Mouse (Mus musculus) spleen, postnatal 14 days (tissue): Measurements from ENCODE around the gene Gm1043.
A peak's percentile ranks its signal among the peaks of the same experiment; 100 is the strongest.

Experiments
- DNase-seq, 2 experiments: peaks; one replicate each; pipeline ENCODE4 v3.0.0; 2021 to 2022; ENCODE audit warnings: low spot score in 2 of 2

The Gm1043 gene

DNA sequence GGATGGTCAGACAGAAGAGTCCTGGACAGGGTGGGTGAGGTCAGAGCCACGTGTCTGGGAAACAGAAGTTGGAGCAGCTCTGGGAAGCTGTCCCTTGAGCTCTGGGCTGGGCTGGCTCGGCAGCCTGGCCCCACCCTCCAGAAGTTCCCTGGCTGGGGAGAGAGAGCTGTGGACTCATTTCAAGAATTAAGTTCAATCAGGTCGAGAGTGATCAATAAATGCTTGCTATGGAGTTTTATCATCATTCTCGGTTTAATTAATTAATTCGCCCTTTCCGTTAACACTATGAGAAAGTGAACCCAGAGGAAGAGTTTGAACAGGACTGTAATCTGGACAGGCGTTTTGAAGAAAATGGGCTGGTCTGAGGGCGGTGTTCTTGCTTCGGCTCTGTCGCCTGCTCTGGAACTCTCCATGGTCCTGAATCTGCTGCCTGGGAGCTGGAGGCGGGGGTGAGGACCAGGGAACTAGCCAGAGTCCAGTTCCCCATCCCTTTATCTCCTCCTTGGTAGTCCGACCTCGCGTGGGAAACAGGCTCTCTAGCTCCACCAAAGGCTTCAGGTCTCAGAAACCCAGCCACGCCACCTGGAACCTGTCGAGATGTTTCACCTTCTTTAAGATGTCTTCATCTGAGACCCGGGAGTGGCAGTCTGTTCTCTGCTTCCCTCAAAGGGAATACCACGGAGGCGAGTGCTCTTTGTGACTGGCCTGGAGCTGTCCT lies 158.2 kb downstream of the Gm1043 start:
- peak in 1 of 2 experiments; percentile 23 for DNase-seq

DNA sequence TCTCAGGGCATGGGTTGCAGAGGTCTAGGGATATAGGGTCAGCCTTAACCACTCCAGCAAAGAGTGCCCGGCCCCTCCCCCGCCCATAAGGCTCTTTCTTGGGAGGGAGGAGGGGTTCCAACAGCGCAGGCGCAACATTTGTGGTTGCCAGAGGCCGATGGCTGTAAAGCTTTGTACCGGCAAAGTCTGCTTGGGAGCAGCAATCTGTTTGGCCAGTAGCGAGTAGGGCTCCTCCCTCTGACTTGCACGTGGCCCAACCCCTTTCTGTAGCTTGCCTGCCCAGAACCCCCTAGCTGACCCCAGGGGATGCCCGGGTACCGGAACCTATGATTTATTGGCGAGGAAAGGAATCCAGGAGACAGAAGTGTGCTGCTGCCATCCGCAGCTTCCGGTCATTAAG lies 159.0 kb downstream of the Gm1043 start:
- DNase-seq: no peak

DNA sequence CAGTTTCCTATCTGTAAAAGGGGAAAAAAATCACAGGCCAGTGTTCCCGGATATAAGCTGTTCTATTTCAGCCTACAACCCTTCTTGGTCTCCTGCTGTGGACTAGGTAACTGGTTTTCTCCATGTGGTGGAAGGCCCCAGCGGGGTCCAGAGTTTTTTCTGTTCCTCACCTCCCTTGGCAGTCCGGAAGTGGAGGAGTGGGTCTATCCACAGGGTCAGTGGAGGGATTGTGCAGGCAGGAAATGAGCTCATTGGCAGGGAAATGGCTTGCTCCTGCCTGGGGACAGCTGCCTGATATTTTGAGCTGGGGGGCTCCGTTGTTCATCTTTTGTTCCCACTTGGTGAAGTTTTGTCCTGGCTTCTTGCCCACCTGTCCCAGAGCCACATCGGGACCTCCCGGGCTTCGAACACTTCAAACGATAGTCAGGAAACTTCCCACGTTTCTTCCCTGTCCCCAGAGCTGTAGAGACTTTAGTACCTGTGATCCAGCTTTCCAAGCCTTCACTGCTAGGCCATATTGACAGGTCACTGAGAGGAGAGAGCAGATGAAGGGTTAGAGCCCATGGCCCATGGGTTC lies 159.6 kb downstream of the Gm1043 start:
- DNase-seq: no peak

DNA sequence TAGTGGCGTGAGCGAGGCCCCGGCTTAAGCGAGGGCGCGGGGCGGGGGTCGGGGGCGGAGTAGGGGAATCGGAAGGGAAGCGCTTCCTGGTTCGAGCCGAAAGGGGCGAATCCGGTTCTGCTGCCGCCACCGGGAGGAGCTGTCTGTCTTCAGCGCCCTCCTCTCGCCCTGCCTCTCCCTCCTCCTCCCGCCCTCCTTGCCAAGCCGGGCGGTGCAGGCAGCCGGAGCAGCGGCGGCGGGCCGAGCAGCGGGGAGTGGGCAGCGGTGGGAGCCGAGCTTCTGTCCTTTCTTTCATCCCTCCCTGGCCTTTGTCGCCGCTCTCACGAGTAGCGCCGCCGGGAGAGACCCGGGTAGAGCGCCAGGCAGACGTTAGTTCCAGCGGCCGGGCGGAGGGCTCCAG lies 160.5 kb downstream of the Gm1043 start:
- no peak for DNase-seq

DNA sequence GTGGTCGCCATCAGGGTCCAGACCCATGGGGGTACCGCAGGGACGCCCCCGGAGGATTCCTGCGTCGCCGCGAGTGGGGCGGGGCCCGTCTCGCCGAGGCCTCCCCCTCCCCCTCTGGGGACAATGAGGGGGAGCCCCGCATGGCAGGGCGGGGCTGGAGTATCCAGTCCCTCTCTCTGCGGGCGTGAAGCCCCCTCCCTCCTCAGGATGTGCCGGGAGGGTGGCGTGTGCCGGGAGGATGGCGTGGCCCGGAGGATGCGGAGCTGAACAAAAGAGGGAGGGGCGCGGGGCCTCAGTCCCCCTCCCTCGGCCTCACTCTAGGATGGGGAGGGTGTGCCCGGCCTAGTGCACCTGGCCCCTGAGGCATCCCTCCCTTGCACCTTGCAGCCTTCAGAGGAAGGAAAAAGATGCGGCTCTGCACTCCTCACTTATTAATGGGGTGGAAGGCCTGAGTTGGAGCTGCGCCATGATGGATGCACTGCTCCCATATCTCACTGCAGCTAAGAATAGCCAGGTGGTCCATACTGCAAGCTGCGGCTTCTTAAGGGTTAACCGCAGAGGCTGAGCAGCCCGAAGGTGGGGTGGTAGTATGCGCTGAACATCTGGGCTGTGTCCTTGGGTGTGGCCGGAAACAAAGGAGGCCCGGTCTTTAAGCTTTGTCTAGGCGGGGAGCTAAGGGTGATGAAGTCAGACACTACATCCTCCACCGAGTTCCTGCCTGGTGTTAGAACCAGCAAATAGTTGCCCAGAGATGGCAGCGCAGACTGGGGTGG lies 161.2 kb downstream of the Gm1043 start:
- no peak for DNase-seq

DNA sequence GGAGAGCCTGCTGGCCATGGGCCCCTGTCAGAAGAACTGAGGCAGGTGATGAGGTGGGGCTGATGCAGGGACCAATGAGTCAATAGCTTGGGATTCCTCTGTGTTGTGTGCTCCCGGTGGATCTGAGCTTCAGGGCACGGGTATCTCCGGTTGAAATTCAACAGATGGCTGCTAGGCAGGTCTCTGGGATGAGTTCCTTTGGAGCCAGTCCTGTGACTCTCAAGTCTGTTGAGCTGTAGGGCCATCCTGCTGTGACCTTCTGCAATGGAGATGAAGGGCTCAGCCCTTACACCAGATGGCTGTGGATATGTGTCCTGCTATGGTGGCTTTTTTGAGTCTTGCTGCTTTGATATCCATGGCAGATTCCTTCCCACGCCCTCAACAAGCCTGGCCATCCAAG lies 162.3 kb downstream of the Gm1043 start:
- DNase-seq: no peak

DNA sequence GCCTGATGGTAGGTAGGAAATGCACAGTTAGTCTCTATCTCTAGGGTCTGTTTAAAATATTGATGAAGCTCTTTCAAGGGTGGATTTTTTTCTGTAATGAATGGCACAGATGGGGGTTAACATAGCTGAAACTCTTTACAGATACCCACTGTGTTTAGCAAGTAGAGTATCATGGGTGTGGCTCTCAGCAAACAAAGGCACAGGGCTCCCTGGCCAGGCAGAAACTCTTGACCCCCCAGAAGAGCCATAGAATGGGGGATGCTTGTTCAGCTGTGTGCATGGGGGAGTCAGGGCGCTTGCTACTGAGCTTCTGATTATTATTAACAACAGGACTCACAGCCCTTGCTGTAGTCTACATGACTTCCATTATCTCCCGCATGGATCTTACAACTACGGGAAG lies 163.7 kb downstream of the Gm1043 start:
- DNase-seq: no peak

DNA sequence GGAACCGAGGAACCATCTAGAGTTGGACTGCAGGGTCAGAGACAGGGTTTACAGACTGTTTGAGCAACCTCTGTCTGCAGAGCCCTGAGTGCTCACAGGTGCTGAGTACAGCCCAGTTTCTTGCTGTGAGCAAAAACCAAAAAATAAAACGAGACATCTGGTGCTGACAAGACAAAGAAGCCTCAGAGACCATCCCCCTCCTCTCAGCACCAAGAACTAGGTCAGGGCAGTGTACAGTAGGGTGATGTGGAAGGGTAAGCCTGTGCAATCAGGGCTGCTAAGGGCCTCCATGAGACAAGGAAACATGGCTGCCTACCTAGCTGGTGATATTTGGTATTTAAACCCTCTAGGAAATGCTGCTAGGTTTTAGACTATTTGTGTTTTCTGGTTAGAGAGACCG lies 166.4 kb downstream of the Gm1043 start:
- DNase-seq: no peak

DNA sequence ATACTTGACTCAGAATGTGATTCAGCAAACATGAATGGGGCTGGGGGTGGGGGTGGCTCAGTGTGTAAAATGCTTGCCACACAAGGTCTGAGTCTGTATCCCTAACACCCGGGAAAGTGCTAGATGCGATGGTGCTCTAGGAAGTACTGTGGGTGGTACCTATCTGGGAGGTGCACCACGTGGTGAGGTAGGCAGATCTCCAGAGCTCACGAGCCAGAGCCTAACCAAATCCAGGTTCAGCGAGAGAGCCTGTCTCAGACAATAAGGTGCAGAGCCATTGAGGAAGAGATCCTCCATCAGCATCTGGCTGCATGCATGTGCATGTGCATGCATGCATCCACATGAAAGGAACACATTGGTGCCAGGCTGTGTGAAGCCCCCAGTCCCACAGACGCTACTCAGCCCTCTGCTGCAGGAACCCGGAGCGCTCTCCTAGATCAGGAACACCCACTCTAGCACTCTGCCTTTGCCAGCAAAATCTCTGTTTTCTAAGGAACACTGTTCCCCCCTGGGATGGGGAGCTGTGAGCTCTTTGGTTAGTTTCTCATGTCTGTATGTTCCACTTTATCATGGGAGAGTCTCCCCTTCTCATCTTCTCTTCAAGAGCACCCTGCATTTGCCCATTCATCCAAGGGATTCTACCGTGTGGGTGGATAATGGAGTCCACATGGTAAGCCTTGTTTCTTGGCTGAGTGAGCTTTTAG lies 167.1 kb downstream of the Gm1043 start:
- no peak for DNase-seq

DNA sequence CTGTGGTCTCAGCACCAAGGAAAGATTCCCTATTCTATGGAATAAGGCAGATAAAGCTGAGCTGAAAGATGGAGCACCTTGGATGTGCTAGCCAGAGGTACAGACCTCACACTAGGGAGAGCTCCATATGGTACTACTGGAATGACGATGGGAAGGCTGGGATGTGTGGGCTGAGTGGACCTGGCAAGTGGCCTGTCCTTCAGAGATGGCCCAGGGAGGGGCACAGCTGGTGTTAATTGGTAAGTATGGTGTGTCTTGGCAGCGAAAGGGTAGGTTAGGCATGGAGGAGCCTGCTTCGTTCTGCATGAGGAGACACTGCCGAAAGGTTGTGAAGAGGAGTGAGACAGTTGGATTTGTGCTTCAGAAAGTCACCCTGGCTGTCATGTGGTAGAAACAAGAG lies 169.4 kb downstream of the Gm1043 start:
- DNase-seq: no peak

DNA sequence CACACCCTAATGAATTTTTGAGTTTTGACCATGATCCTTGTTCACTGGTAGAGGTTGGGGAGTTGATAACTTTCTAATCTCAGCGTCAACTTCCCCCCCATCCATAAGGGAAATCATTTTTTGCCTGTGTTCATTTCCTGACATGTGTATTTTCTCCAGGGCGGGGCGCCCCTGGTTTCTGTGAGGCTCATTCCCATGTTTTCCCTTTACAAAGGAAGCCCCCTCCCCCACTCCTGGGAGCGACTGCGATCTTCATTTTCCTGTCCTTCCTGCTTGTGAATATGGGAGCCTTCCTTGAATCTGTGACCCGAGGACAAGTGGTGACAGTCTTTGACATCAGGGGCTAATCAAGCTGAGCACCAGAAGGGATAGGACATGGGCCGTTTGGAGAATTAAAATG lies 171.7 kb downstream of the Gm1043 start:
- no peak for DNase-seq

DNA sequence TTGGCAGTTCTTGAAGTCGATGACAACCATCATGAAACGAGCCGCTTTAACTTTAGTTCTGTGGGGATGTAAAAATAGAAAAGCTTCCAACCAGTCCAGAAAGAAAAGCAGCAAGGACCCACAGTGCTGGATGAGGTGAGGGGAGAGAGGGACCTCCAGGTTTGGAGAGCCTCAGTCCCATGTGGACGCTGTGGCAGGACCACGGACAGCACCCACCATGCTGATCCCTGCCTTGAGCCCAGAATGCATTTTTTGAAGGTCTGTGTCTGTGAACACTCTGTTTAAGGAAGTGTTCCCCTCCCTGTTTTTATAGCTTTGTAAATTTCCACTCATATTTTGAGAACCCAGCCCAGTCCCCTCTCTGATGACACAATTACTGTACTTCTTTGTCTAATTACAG lies 172.1 kb downstream of the Gm1043 start:
- no peak for DNase-seq

DNA sequence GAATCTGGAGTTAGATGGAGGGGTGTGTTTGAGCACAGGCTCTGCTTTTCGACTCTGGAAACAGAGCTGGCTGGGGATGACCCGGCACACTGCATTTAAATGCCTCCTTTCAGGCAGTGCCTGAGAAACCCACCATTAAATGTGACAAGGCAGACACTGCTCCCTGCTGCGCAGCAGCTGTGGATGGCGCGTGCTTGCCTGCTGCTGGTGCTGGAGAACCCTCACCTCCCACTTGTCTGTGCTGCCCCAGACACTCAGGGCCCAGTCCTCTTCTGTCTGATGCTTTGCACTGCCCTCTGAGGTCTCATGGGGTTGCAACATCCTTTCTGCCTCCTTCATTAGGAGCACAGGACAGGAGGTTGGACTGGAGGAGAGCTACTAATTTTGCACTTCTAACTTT lies 176.6 kb downstream of the Gm1043 start:
- DNase-seq: no peak

DNA sequence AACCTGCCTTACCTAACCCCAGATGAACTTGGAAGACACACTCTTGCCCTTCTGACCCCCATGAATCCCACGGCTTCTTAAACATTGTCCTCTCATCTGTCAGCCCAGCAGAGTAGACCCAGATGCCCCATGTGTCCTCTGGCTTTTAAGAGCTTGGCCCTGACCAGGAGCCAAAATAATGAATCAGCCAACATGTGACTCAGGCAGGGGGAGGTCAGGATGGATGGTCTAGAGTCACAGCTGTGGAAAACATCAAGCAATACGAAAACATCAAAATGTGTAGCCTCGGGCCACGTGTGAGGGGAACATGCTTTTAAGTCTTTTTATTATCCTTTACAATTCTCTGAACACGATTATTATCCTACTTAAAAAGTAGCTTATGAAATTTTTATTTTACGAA lies 178.6 kb downstream of the Gm1043 start:
- DNase-seq: no peak
